Mouse (Mus musculus) urinary bladder, postnatal 4 days (tissue): Measurements from ENCODE around the gene Amn.

ENCODE experiments used
- DNase-seq, 2 experiments: peaks; one replicate each; pipeline ENCODE4 v3.0.0; 2021 to 2022; ENCODE audit warnings: low spot score in 2 of 2

Amn gene

DNA sequence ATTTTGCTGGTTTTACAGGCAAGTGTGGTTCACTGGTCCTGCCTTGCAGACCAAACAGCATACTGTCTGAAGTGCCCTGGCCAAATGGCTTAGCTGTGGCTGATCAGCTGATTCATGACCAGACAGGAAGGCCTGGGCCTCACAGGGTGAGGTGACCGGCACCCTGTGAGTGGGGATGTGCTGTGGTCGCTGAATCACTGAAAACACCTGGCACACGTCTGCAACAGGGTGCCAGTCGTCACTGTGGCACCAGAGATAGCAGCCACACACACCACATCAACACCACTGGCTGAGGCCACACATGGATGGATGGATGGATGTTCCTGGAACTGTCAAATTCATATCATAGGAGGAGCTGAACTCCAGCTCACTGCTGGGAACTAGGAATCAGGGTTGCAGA is 52.5 kb downstream of the Amn start:
- DNase-seq: no peak

DNA sequence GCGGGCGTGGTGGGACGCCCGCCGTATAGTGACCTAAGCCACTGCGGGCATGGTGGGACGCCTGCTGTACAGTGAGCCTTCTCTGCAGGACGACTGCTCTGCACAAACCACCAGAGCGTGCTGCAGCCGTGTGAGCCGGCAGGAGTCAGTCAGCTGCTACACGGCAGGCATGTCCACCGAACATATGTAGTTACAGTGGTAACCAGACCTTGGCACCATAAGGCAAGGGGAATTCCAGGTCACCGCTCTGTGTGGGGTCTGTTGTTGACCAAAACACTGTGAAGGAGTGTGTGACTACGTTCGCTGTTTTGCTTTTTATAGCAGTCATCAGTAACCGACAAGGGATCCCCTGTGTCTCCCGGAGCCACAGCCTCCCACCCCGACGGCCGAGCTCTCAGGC is 53.6 kb downstream of the Amn start:
- no peak for DNase-seq

DNA sequence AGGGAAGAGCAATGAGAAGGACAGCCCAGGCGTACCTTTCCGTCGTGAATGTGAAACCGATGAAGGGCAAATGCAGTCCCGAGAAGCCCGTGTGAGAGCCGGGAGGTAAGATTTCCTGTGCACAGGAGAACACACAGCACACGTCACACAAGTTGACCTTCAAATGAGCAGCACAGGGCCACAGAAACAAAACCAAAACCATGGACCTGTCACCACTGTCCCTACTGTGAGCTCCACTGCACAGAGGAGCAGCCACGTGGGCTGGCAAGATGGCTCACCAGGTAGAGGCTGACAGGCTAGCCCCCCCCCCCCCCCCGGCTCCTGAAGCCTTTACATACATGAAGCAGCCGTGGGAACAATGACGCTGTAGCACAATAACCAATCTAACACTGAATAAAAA is 54.1 kb downstream of the Amn start:
- no peak for DNase-seq

DNA sequence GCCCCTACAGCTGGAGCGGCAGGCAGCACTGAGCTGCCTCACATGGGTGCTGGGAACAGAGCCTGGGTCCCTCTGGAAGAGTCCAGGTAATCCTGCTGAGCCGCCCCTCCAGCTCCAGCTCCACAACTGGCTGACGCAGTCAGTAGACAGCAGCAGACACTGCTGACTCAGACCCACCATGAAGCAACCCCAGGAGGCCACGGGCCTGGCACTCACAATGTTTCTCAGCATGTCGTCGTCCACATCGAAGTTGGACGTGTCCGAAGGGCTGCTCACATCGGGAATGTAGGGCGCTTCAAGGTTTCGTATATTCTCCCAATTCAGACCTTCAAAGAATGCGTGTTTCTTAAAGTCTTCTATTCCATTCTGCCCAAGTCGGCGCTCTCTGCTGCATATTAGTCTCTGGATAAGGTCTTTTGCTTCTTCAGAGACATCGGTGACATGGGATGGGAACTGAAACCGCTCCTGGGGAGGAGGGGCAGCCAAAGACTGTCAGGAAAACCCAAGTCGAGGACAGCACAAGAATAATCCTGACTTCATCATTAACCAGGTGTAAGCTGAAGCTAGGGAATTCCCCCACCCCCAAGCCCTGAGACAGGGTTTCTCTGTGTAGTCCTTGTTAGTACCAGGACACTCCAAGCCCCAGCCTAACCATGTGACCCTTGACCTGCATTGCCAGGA is 55.0 kb downstream of the Amn start:
- DNase-seq: no peak
